Mouse (Mus musculus) left cerebral cortex, postnatal 4 days (tissue): Measurements from ENCODE around the gene Uba52. TPM values are rescaled to one million over a fixed set of nuclear protein-coding genes. Genes with fewer than 3 reads are reported as not detected.

Experiments used
- DNase-seq: peaks from one replicate; pipeline ENCODE4 v3.0.0-alpha.2; 2022
- intact Hi-C: fragments of 180-260 bp; cut with DNase I; formaldehyde crosslinking; loops from one replicate; pipeline ENCODE4 v1.15.1; 2025
- total RNA-seq, 2 experiments: library from RNA; stranded (reverse); gene quantifications; 2 replicates each; pipeline ENCODE4 v1.2.3; 2021

The Uba52 gene
- total RNA-seq, 2 experiments from 2014 or later, result 1,115 to 1,131 TPM

- DNase-seq, result no peak
- intact Hi-C loops, result no loop called here
These were observed 48.7 kb downstream of the Uba52 start for GRCm38 (mm10) chr8:70461765-70462515.

GRCm38 (mm10) chr8:70460606-70461005, 50.0 kb downstream of the Uba52 start:
- no peak for DNase-seq
- intact Hi-C loops, result no loop called here

- intact Hi-C loops, result no loop called here
- DNase-seq, result no peak
These were observed 50.4 kb downstream of the Uba52 start for GRCm38 (mm10) chr8:70460199-70460598.

- intact Hi-C loops, result no loop called here
- DNase-seq, result no peak
These were observed 51.0 kb downstream of the Uba52 start for GRCm38 (mm10) chr8:70459636-70460035.

GRCm38 (mm10) chr8:70458462-70458861, 52.1 kb downstream of the Uba52 start:
- DNase-seq, result no peak
- intact Hi-C loops, result no loop called here

Other genes starting within 250 kb of the Uba52 start
- gene Homer3, start 228.0 kb downstream of the Uba52 start, total RNA-seq, result 10 to 100 TPM; 20.0 to 22.3 TPM
- 10 to 100 TPM; 65.7 to 69.9 TPM for gene Ddx49, start 208.3 kb downstream of the Uba52 start, total RNA-seq
- 100 to 1,000 TPM; 110 to 113 TPM for gene Cope, start 208.3 kb downstream of the Uba52 start, total RNA-seq
- 10 to 100 TPM; 61.6 to 67.6 TPM for gene Cers1, start 195.0 kb downstream of the Uba52 start, total RNA-seq
- gene Gdf1, start 181.0 kb downstream of the Uba52 start, total RNA-seq, result 1 to 10 TPM; 6.8 to 7.9 TPM
- gene Upf1, start 157.5 kb downstream of the Uba52 start, total RNA-seq, result 10 to 100 TPM; 54.9 to 55.3 TPM
- gene Comp, start 137.2 kb downstream of the Uba52 start, total RNA-seq, result under 1 TPM in 1 of 2 experiments, not detected in 1; 0.20 TPM
- 100 to 1,000 TPM; 109 TPM for gene Crtc1, start 71.2 kb downstream of the Uba52 start, total RNA-seq
- 10 to 100 TPM; 26.3 to 28.7 TPM for gene Klhl26, start 33.8 kb downstream of the Uba52 start, total RNA-seq
- 10 to 100 TPM; 65.7 to 80.3 TPM for gene Tmem59l, start 23.4 kb downstream of the Uba52 start, total RNA-seq
- 10 to 100 TPM; 22.3 to 32.3 TPM for gene Crlf1, start 17.6 kb downstream of the Uba52 start, total RNA-seq
- 100 to 1,000 TPM; 109 to 116 TPM for gene Rex1bd, start 4.0 kb downstream of the Uba52 start, total RNA-seq
- gene Fkbp8, start 16.9 kb upstream of the Uba52 start, total RNA-seq, result 100 to 1,000 TPM; 311 to 344 TPM
- gene Kxd1, start 17.2 kb upstream of the Uba52 start, total RNA-seq, result 10 to 100 TPM; 31.9 to 33.0 TPM
- 10 to 100 TPM; 17.7 to 20.0 TPM for gene Ell, start 28.7 kb upstream of the Uba52 start, total RNA-seq
- gene Isyna1, start 83.6 kb upstream of the Uba52 start, total RNA-seq, result 10 to 100 TPM; 87.9 to 88.5 TPM
- 100 to 1,000 TPM; 156 to 193 TPM for gene Ssbp4, start 98.1 kb upstream of the Uba52 start, total RNA-seq
- 1 to 10 TPM; 1.1 to 1.3 TPM for gene Lrrc25, start 105.4 kb upstream of the Uba52 start, total RNA-seq
- gene Gdf15, start 121.7 kb upstream of the Uba52 start, total RNA-seq, result not detected
- gene Pgpep1, start 149.6 kb upstream of the Uba52 start, total RNA-seq, result 10 to 100 TPM; 29.7 to 30.5 TPM
- 10 to 100 TPM; 85.2 to 93.7 TPM for gene Lsm4, start 162.4 kb upstream of the Uba52 start, total RNA-seq
- gene Jund, start 188.1 kb upstream of the Uba52 start, total RNA-seq, result 100 to 1,000 TPM; 146 to 158 TPM
- gene Iqcn, start 192.7 kb upstream of the Uba52 start, total RNA-seq, result under 1 TPM; 0.40 to 0.50 TPM
- not detected for gene Gm3336, start 207.7 kb upstream of the Uba52 start, total RNA-seq
- gene Pde4c, start 212.9 kb upstream of the Uba52 start, total RNA-seq, result under 1 TPM; 0.56 to 0.66 TPM
- 100 to 1,000 TPM; 414 to 476 TPM for gene Rab3a, start 243.9 kb upstream of the Uba52 start, total RNA-seq